Mouse (Mus musculus): ENCODE results near the gene Ttc7b. TPM values are rescaled to one million over a fixed set of nuclear protein-coding genes. Genes with fewer than 3 reads are reported as not detected.

Gene Ttc7b
- total and polyA plus RNA-seq, 3 experiments: 11.7 to 23.7 TPM; not detected in 1

DNA sequence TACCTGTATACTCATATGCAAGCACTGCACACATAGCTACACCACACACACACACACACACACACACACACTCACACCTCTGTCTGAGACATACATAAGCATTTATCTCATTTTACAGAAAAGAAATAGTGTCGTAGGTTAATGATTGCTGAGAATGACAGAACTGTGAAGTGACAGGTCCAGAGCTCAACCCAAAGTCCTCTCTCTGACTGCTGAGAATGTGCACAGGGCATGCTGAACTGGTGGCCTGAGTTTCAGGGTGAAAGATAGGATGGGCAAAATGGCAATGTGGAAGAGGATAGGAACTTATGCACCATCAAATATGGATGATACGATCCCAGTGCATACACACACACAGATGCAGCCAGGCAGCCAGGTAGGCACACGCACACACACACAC lies 120.5 kb downstream of the Ttc7b start:
- H3K4me3 ChIP-seq (ENCODE audit: control insufficient read depth in 1 of 2, insufficient read depth in 1 of 2, low read depth in 2 of 2, low read length in 2 of 2): no peak overlapping the region
- no peak for TF ChIP-seq BHLHE40 (IDR thresholded peaks at IDR 0.05; ENCODE audit: borderline replicate concordance, low read depth, low read length)
- no peak for TF ChIP-seq UBTF (IDR thresholded peaks at IDR 0.05; ENCODE audit: borderline replicate concordance, insufficient read depth, low read depth, low read length)
- no peak for TF ChIP-seq MEF2A (IDR thresholded peaks at IDR 0.05; ENCODE audit: extremely low read depth, insufficient replicate concordance, low read depth, low read length, poor library complexity, severe bottlenecking)
- TF ChIP-seq POLR2AphosphoS5 (IDR thresholded peaks at IDR 0.05; ENCODE audit: borderline replicate concordance, low read depth, low read length): no peak
- no peak for TF ChIP-seq GATA1 (IDR thresholded peaks at IDR 0.05; ENCODE audit: low read depth, low read length)
- no peak for TF ChIP-seq TCF12 (IDR thresholded peaks at IDR 0.05; ENCODE audit: low read depth, low read length)
- no peak for TF ChIP-seq USF1 (IDR thresholded peaks at IDR 0.05; ENCODE audit: low read depth, low read length)
- no peak for TF ChIP-seq TBP (IDR thresholded peaks at IDR 0.05; ENCODE audit: low read depth, low read length)
- TF ChIP-seq RCOR1 (IDR thresholded peaks at IDR 0.05; ENCODE audit: low read depth, low read length): no peak
- no peak for TF ChIP-seq HCFC1 (IDR thresholded peaks at IDR 0.05; ENCODE audit: low read depth, low read length)
- TF ChIP-seq ELF1 (IDR thresholded peaks at IDR 0.05; ENCODE audit: low read depth, low read length): no peak
- TF ChIP-seq ETS1 (IDR thresholded peaks at IDR 0.05; ENCODE audit: low read depth, low read length): no peak
- TF ChIP-seq POLR2AphosphoS2 (IDR thresholded peaks at IDR 0.05; ENCODE audit: low read length): no peak
- TF ChIP-seq TAL1 (IDR thresholded peaks at IDR 0.05; ENCODE audit: low read length): no peak
- no peak for TF ChIP-seq POLR2A (IDR thresholded peaks at IDR 0.05; ENCODE audit: control insufficient read depth in 1 of 2, insufficient read depth in 1 of 2, low read depth in 1 of 2, low read length in 2 of 2, poor library complexity in 1 of 2)
- TF ChIP-seq MAFK (IDR thresholded peaks at IDR 0.05; ENCODE audit: borderline replicate concordance, low read depth, low read length): no peak
- H3K79me2 ChIP-seq (ENCODE audit: control insufficient read depth, insufficient read depth, low read length, poor library complexity): no peaks in the 10 kb centered on the region
- H3K36me3 ChIP-seq (ENCODE audit: control insufficient read depth in 1 of 2, insufficient read depth in 2 of 2, low read length in 2 of 2): no peaks in the 10 kb centered on the region
- no peak overlapping the region for H3K9ac ChIP-seq (ENCODE audit: control insufficient read depth, low read depth, low read length, poor library complexity, severe bottlenecking)
- H3K9me3 ChIP-seq (replicated peaks; ENCODE audit: insufficient read depth, low read length): no peaks in the 10 kb centered on the region
- no peaks in the 10 kb centered on the region for H3K27me3 ChIP-seq (ENCODE audit: control insufficient read depth in 1 of 2, insufficient read depth in 2 of 2, low read length in 2 of 2)
- H3K4me1 ChIP-seq (ENCODE audit: control insufficient read depth in 1 of 2, insufficient read depth in 2 of 2, low read length in 2 of 2): no peaks in the 10 kb centered on the region
- H3K27ac ChIP-seq (ENCODE audit: control insufficient read depth, low read depth, low read length): no peak overlapping the region
- no peak for DNase-seq (ENCODE audit: low read depth, low spot score)

DNA sequence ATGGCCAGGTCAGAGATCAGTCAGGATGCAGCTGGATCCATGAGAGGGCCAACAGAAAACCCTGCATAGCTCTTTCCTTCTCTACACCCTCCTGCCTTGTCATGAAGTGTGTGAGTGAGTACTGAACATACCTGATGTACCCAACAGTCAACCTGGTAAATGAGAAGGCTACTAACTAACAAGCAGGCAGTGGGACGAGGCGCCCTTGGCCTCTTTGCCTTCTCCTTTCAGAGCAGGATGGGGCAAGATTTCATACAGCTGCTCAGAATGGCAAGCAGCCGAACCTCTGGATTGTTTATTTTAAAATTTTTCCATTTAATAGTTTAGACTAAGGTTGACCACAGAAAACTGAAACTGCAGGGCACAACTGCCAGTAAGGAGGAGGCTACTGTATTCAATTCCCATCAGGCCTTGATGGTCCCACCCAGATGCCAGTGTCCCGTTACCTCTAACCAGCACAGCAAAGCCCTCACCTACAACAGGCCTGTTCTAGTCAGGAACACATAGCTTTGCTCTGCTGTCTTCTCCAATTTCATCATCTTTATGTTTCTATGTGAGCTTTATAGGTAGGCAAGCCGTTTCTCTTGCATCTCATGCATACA lies 121.4 kb downstream of the Ttc7b start:
- H3K36me3 ChIP-seq (ENCODE audit: control insufficient read depth in 1 of 2, insufficient read depth in 2 of 2, low read length in 2 of 2): no peaks in the 10 kb centered on the region
- H3K79me2 ChIP-seq (ENCODE audit: control insufficient read depth, insufficient read depth, low read length, poor library complexity): no peaks in the 10 kb centered on the region

More for the DNA sequence above, 121.4 kb downstream of the Ttc7b start:
- DNase-seq (ENCODE audit: low read depth, low spot score): no peak
- Histone ChIP-seq H3K9me3 (replicated peaks; ENCODE audit: insufficient read depth, low read length) (no peaks in the 10 kb centered on the region), H3K27me3 (ENCODE audit: control insufficient read depth in 1 of 2, insufficient read depth in 2 of 2, low read length in 2 of 2) (no peaks in the 10 kb centered on the region), H3K9ac (ENCODE audit: control insufficient read depth, low read depth, low read length, poor library complexity, severe bottlenecking) (no peak overlapping the region), H3K27ac (ENCODE audit: control insufficient read depth, low read depth, low read length) (no peak overlapping the region), H3K4me3 (ENCODE audit: control insufficient read depth in 1 of 2, insufficient read depth in 1 of 2, low read depth in 2 of 2, low read length in 2 of 2) (no peak overlapping the region), H3K4me1 (ENCODE audit: control insufficient read depth in 1 of 2, insufficient read depth in 2 of 2, low read length in 2 of 2) (no peaks in the 10 kb centered on the region)
- TF ChIP-seq USF1 (IDR thresholded peaks at IDR 0.05; ENCODE audit: low read depth, low read length): no peak
- no peak for TF ChIP-seq MYB (IDR thresholded peaks at IDR 0.05; ENCODE audit: low read depth, low read length)
- no peak for TF ChIP-seq UBTF (IDR thresholded peaks at IDR 0.05; ENCODE audit: borderline replicate concordance, insufficient read depth, low read depth, low read length)
- no peak for TF ChIP-seq MXI1 (IDR thresholded peaks at IDR 0.05; ENCODE audit: low read depth, low read length)
- no peak for TF ChIP-seq TCF12 (IDR thresholded peaks at IDR 0.05; ENCODE audit: low read depth, low read length)
- TF ChIP-seq NRF1 (IDR thresholded peaks at IDR 0.05; ENCODE audit: insufficient read depth, low read depth, low read length, poor library complexity, severe bottlenecking): no peak
- no peak for TF ChIP-seq BHLHE40 (IDR thresholded peaks at IDR 0.05; ENCODE audit: borderline replicate concordance, low read depth, low read length)
- no peak for TF ChIP-seq CTCF (IDR thresholded peaks at IDR 0.05 in 2 of 3, conservative IDR thresholded peaks at IDR 0.05 in 1 of 3; ENCODE audit: control insufficient read depth in 1 of 3, insufficient read depth in 1 of 3, low read depth in 2 of 3, low read length in 3 of 3, poor library complexity in 1 of 3, severe bottlenecking in 1 of 3)
- TF ChIP-seq ZMIZ1 (IDR thresholded peaks at IDR 0.05; ENCODE audit: low read depth, low read length): no peak
- TF ChIP-seq ZNF384 (IDR thresholded peaks at IDR 0.05; ENCODE audit: low read depth, low read length): no peak
- no peak for TF ChIP-seq MAFK (IDR thresholded peaks at IDR 0.05; ENCODE audit: borderline replicate concordance, low read depth, low read length)
- no peak for TF ChIP-seq GATA1 (IDR thresholded peaks at IDR 0.05; ENCODE audit: low read depth, low read length)
- TF ChIP-seq KAT2A (conservative IDR thresholded peaks at IDR 0.05; ENCODE audit: low read depth, low read length): no peak
